Mouse (Mus musculus) liver, embryonic 14.5 days (tissue): ENCODE measurements around the gene Zxdc.

Experiments
- CTCF ChIP-seq: IDR thresholded peaks from 2 replicates; pipeline ENCODE4 v1.5.1; 2016; ENCODE audit warnings: antibody characterized with exemption, low read depth, control low read depth
- EP300 ChIP-seq: IDR thresholded peaks from 2 replicates; pipeline ENCODE4 v1.6.1; 2016; ENCODE audit warnings: antibody characterized with exemption, low read depth

DNA sequence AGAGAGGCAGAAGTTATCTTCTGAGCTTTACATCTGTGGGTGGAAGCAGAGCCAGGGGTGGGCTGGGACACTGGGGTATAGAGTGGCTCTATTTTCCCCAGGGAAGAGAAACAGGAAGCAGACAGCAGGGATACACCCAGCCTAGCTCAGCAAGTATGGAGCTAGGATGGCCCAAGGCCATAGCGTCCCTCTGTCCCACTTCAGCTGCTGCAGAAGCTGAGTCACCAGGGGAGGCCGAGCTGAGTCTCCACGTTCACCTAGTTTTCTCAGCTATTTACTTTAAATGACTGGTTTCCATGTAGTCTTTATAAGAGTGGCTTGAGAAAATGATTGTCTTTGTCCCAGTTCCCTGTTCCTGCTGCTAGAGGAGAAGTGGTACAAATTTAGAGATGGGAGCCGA, 20.8 kb upstream of the Zxdc start:
- TF ChIP-seq CTCF (no peak), EP300 (no peak)
